Mouse (Mus musculus): ENCODE data around the gene Rgl2.

DNA sequence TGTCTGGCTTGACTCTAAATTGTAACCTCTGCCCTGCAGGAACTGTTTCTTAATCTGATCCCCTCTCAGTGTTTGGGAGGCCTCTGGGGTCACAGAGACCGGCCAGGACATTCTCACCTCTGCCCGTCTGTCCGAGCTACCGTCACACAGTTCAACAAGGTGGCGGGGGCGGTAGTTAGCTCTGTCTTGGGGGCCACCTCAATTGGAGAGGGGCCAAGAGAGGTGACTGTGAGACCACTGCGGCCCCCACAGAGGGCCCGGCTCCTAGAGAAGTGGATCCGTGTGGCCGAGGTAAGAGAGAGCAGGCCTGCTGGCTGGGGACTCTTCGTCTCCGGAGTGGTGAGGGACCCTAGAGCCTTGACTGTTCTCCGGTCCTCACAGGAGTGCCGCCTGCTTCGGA lies 3.6 kb downstream of the Rgl2 start:
- TF ChIP-seq CTCF (IDR thresholded peaks at IDR 0.05; ENCODE audit: borderline replicate concordance, insufficient read depth, low read depth, low read length) (no peak), POLR2A (IDR thresholded peaks at IDR 0.05; ENCODE audit: borderline replicate concordance, insufficient read depth, low read length) (no peak)

Data from cerebellum, adult 2 months (tissue).